Mouse (Mus musculus): ENCODE data around the gene Snx1.

GRCm38 (mm10) chr9:66153594-66153993, 27.2 kb upstream of the Snx1 start:
- TF ChIP-seq CTCF (IDR thresholded peaks at IDR 0.05; ENCODE audit: insufficient read depth, low read length): no peak
- TF ChIP-seq POLR2A (IDR thresholded peaks at IDR 0.05; ENCODE audit: borderline replicate concordance, extremely low read depth, low read depth, low read length): no peak

Data from lung, adult 2 months (tissue).